Mouse (Mus musculus): ENCODE results near the gene Hist2h4. TPM values are rescaled to one million over a fixed set of nuclear protein-coding genes. Genes with fewer than 3 reads are reported as not detected.
"Not testable (repeated sequence)": the region's sequence is repeated elsewhere in the genome, so short reads cannot be mapped to it uniquely, and the experiment has no call there.

Gene Hist2h4
- total RNA-seq, 2 experiments from 2014 or later: 25.0 to 26.7 TPM

- no peak for DNase-seq
Observed at GRCm38 (mm10) chr3:96247356-96248140, 15.6 kb downstream of the Hist2h4 start.

GRCm38 (mm10) chr3:96246427-96246856, 16.7 kb downstream of the Hist2h4 start, which contains the start of gene Hist2h3c1:
Gene Hist2h3c1 (plus strand): TSS chr3:96246685.
- DNase-seq: not testable (repeated sequence)

GRCm38 (mm10) chr3:96246018-96246417, 17.1 kb downstream of the Hist2h4 start:
- not testable (repeated sequence) for DNase-seq

- peak; percentile 84 to 87 for DNase-seq
Observed at GRCm38 (mm10) chr3:96245003-96245886, 17.9 kb downstream of the Hist2h4 start, which contains the start of gene Hist2h2aa1. Gene Hist2h2aa1 (plus strand): TSS chr3:96245497.

GRCm38 (mm10) chr3:96243921-96244572, 19.1 kb downstream of the Hist2h4 start:
- no peak for DNase-seq

GRCm38 (mm10) chr3:96240799-96241197, 22.3 kb downstream of the Hist2h4 start:
- no peak for DNase-seq

- DNase-seq: peak; percentile 91 to 96
Observed at GRCm38 (mm10) chr3:96239949-96240798, 22.9 kb downstream of the Hist2h4 start, which contains the start of gene Hist2h2aa2. Gene Hist2h2aa2 (minus strand): TSS chr3:96240276.

- peak; percentile 30 to 55 for DNase-seq
Observed at GRCm38 (mm10) chr3:96238954-96239793, 23.9 kb downstream of the Hist2h4 start, which contains the start of gene Hist2h3c2. Gene Hist2h3c2 (minus strand): TSS chr3:96239127.

GRCm38 (mm10) chr3:96237904-96238511, 25.1 kb downstream of the Hist2h4 start:
- DNase-seq: no peak

- DNase-seq: no peak
Observed at GRCm38 (mm10) chr3:96237335-96237903, 25.7 kb downstream of the Hist2h4 start.

GRCm38 (mm10) chr3:96236834-96237334, 26.2 kb downstream of the Hist2h4 start:
- DNase-seq: no peak

- DNase-seq: no peak
Observed at GRCm38 (mm10) chr3:96235836-96236235, 27.3 kb downstream of the Hist2h4 start.

- DNase-seq: no peak
Observed at GRCm38 (mm10) chr3:96234914-96235313, 28.2 kb downstream of the Hist2h4 start.

- DNase-seq: no peak
Observed at GRCm38 (mm10) chr3:96231758-96232120, 31.4 kb downstream of the Hist2h4 start.

GRCm38 (mm10) chr3:96230910-96231757, 32.0 kb downstream of the Hist2h4 start:
- peak; percentile 40 to 46 for DNase-seq

- no peak for DNase-seq
Observed at GRCm38 (mm10) chr3:96230404-96230803, 32.7 kb downstream of the Hist2h4 start.

GRCm38 (mm10) chr3:96228828-96229227, 34.3 kb downstream of the Hist2h4 start:
- DNase-seq: peak; percentile 48 to 51

All from adrenal gland, postnatal 36 days (tissue).